Mouse (Mus musculus) frontal cortex, adult (tissue): ENCODE results near the gene Tgif1.
A peak's percentile ranks its signal among the peaks of the same experiment; 100 is the strongest.

Source experiments
- ATAC-seq: cut with Nextera tagmentation; 2 replicates; pipeline ENCODE4 v1.9.2; 2017; ENCODE audit warnings: mild to moderate bottlenecking, moderate library complexity, mixed read lengths; ENCODE audit not compliant: low TSS enrichment

Tgif1 gene

DNA sequence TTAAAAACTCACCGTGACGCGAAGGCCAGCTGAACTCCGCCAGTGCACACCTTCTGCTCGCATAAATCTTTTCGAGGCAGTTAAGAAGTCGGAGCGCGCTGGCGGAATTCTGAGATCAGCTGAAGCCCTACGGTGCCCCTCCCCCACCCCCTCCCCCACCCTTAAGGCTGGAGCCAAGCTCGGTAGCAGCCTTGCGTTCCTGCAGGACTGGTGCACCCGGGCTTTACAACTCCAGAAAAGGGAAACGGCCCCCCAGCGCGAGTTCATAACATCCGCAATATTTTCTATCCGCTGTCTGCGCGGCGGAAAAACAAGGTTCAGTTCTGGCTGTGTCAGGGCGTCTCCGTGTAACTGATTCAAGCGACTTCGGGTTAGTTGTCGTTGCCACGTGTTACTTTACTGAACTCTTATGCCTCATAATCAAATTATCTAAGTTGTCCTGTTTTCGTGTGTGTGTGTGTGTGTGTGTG lies at the start of gene Tgif1:
TSS of gene Tgif1 (minus strand) at position 111 of the 470 bp plus-strand sequence.
- no peak for ATAC-seq

DNA sequence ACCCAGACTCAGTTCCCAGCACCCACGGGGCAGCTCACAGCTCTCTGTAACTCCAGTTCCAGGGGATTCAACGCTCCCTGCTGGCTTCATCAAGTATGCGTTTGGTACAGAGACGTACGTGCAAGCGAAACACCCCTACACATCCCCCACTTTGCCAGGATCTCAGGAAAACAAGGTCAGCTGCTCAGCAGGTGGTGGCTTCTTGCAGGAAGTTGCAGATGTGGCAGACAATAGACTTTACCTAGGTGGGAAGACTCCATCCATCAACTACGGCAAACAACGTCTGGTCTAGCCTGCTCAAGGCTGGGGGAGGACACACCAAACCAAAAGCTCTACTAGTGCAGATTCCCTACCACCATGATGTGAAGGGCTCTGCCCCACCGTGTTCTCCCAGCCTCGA lies 47.3 kb upstream of the Tgif1 start:
- ATAC-seq = no peak

DNA sequence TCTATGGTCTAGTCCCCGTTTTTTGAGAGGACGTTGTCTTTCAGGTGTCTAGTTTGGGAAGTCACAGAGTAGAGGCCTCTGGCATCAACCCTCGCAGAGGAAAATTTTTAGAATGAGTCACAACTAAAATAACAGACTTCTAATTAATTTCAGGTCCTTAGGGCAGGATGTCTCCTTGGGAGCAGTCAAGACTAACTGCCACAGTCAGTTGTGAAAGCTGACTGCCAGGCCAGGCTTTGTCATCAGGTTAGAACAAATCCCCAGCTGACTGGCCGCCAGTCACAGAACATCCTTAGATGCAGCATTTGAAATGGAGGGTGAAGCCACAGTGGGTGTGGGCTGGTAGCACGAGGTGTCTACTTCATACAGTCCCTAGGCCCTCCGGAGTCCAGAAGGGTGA lies 46.3 kb upstream of the Tgif1 start:
- ATAC-seq = no peak

DNA sequence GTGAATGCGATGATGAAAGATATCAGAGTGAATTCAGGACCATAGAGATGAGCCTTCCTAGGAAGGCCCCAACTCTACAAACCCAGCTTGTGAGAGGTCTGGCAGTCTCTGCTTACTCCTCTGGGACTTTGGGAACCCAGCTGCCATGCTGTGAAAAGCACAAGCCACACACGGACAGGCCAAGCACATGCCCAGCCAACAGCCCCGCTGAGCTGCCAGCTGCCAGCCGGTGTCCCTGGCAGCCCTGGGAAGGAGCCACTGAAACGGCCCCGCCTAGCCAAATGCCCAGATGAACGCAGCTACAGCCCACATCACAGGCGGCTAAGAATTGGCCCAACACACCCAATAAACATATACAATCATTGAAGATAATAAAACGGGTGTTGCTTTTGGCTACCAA lies 41.5 kb upstream of the Tgif1 start:
- ATAC-seq = no peak

DNA sequence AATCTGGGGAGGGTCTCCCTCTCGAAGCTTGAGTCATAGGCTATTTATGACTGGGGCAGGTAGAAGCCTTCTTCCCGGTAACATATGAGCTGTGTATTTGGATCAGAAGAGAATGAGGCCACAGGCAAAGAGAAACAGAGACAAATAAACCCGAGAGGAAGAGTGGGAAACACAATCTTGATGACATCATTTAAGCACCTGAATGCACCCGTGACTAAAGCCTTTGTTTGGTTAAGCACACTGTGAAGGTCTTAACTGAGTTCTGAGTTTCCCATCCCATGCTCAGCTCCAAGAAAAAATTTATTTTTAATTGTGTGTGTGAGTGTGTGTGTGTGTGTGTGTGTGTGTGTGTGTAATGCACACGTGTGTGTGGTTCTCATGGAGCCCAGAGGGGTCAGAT lies 39.8 kb upstream of the Tgif1 start:
- no peak for ATAC-seq

DNA sequence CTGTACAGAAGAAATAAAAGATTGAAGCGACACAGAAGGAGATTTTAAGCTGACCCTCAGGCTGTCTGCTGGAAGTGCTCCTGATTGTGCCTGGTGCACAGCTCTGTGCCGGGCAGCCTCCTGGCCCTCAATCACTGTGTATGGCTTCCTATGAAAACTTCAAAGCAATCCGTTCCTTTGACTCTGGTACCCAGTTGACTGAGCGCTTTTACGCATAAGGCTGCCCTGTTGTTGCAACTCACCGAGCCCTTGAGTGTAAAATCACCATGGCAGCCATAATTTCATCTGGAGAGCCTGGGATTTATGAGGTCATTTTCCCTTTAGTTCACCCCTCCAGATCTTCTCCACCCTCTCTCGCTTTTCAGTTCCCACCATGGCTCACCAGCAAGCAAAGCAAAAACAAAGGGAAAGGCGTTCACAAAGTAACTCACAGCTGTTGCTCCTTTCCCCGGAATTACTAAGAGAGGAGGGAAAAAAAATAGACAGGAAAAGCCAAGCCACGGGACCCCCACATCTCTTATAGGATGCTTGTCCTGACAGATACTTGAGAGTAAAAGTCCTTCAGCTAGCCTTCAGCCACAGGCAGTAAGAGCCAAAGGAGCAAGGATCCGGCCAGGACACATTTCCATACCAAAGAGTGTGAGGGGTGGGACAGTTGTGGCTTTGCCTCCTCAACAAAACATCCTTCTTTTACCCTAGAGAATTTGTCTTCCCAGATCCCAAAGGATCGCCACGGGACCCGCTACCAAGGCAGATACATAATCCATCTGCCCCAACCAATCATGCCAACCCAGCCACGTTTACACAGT lies 39.1 kb upstream of the Tgif1 start:
- ATAC-seq = no peak

DNA sequence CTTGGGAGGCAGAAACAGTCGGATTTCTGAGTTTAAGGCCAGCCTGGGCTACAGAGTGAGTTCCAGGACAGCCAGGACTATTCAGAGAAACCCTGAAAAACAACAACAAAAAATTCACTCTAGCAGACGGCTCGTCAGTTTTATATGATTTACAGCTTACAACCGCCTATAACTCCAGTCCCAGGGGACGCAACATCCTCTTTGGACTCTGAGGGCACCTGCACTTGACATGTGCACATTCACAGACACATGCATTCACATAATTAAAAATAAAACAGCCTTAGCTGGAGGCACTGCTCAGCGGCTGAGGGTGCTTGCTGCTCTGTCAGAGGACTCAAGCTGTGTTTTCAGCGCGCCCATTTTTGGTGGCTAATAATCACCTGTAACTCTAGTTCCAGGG lies 37.2 kb upstream of the Tgif1 start:
- ATAC-seq = no peak

DNA sequence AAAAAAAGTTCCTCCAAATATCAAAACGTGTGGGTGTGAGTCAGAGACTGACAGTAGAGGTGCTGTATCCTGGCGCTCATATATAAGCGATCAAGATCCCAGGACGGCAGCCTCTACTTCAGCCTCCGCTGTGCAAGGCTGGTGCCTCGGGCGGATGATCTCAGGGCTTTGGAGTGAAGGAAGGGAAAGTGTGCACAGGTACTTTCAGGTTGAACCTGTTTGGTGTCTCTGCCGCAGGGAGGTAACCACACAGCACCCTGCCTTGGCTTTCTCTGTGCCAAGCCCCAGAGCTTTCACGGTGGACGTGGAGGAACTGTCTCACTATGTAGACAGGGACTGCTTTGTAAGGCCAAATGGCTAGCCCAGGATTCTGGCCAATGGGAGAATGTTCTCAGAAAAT lies 35.3 kb upstream of the Tgif1 start:
- no peak for ATAC-seq

DNA sequence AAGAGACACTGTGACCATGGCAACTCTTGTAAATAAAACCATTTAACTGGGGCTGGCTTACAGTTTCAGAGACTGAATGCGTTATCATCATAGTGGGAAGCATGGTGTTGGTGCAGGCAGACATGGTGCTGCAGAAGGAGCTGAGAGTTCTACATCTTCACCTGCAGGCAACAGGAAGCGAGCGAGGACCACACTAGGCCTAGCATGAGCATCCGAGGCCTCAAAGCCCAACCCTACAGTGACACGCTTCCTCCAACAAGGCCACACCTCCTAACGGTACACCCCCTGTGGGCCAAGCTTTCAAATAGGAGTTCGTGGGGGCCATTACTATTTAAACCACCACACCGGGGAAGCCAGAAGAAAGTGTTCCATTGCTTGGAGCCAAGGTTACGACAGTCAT lies 34.5 kb upstream of the Tgif1 start:
- no peak for ATAC-seq

DNA sequence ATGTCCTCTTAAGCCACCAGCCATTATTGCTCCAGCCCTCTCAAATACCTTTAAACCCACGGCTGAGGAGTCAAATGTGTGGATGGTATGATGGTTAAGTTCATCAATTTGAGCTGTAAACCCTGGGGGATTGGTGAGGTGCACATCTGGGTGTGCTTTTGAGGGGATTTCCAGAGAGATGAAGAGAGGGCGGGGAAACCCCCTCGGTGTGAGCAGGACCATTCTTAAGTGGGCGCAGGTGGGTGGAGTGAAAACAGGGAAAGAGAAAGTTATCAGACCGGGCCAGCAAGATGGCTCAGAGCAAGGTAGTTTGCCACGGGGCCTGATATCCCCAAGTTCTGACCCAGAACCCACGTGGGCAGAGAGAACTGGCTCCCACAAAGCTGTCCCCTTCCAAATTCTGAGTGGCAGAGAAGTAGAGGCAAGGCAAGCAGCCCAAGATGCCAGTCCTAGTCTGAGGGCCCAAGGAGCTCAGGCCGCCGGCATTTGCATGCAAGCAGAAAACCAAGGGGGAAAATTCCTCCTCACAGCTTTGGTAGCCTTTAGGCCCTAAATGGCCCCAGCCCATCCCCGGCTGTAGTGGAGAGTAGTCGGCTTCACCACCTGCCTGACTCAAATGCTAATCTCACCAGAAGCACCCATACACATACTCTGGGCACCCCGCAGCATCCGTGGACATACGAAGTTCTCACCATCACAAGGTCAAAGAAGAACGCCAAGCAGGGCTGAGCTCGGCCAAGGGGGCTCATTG lies 33.5 kb upstream of the Tgif1 start:
- ATAC-seq = no peak

DNA sequence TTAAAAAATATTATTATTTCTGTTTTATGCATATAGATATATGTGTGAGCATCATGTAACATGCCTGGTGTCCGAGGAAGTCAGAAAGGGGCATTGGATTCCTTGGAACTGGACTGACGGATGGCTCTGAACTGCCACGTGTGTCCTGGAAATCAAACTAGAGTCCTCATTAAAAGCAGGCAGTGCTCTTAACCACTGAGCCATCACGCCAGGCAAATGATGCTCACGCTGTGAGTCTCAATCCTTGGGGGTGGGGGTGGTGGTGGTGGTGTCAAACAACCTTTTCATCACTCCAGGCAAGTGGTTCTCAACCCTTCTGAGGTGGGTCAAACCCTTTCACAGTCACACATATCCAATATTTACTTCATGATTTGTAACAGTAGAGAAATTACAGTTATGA lies 32.5 kb upstream of the Tgif1 start:
- ATAC-seq = no peak

DNA sequence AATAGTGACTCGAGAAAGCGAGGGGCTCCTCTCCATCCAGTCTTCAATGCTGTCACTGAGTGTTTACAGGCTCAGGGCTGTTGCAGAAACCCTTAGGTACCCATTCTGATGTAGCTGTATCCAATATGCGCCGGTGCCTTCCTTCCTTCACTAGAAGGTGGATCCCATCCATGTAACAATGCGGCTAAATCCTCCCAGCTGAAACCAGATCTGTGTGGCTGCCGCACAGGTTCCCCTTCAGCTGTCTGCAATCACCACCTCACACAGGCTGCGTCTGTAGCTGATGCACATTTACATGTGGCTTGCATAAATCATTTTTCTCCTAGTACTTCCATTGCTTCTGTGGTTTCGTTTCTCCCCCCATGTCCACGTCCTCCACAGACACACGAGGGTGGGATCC lies 28.6 kb upstream of the Tgif1 start:
- no peak for ATAC-seq

DNA sequence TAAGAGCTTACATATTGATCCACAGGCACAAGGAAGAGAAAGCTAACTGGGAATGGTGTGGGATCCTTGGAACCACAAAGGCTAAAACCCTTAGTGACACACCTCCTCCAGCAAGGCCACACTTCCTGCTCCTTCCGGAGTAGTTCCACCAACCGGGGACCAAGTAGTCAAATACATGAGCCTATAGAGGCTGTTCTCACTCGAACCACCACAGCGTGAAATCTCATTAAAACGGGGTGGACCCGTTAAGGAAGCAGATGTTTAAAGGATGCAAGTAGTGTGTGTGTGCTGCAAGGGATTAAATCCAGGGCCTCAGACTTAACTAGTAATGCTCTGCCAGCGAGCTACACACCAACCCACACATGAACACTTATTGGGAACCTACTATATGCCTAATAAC lies 27.8 kb upstream of the Tgif1 start:
- no peak for ATAC-seq

DNA sequence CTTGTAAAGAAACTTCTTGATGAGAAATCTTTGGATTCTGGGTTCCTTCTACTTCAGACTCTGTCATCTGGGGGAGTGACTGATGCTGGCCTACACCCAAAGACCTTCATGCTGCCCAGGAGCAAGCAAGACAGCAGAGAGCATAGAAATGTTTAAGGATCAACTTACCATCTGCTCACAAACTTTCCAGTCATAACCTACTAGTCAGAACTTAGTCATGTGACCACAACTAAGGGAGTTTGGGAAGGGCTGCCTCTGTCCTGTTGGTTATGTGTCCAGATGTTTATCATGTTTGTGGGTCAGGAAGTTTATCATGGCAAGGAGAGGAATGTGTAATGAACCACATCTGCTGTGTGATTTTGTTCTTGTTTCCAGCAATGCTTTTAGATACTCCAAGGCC lies 24.9 kb upstream of the Tgif1 start:
- no peak for ATAC-seq

DNA sequence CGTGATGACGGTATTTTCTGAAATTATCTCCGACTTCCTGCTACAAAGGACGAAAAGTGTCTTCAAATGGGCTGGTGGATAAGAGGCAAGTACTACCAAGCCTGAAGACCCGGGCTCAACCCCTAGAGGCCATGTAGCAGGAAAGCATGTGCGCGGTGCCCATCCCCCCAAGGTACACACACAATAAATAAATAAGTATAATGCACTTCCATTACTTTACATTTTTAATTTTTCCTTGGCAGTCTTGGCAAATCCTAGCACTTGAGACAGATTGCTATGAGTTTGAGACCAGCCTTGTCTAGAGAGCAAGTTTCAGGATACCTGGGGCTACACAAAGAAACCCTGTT lies 20.4 kb upstream of the Tgif1 start:
- no peak for ATAC-seq

DNA sequence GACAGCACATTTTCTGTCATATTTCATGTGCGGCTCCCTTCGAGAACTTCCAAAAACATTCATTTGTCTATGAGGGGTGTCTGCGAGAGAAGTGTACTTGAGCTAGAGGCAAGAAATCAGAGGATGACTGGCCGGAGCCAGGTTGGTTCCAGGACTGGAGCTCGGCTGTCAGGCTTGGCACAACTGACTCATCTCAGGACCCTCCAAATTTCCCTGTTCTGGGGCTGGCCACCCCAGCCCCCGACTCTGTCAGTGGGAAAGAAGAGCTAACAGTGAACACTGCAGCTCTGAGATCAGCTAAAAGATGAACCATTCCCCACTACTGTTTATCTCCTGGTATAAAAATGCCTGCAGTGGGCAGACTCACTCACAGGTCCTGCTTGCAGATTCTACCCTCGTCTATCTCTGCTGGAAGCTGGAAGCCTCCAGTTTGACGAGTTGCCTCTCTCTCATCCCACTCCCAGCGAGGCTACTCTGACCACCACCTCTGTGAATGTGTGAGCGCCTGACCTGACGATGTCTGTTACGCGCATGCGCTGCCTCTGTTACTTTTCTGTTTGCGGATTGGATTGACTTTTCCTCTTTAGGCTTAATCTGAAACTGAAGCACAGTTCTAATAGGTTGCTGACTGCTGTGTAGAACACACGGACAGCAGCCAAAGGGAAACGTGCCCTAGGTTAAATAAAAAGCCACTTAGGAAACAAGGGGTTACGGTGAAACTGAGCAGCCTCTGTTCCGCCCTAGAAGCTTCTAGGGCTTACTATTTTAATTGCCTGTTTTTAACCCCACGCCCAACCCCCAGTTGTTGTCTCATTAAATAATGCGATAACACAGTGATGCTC lies 19.8 kb upstream of the Tgif1 start:
- ATAC-seq = peak; percentile 89

DNA sequence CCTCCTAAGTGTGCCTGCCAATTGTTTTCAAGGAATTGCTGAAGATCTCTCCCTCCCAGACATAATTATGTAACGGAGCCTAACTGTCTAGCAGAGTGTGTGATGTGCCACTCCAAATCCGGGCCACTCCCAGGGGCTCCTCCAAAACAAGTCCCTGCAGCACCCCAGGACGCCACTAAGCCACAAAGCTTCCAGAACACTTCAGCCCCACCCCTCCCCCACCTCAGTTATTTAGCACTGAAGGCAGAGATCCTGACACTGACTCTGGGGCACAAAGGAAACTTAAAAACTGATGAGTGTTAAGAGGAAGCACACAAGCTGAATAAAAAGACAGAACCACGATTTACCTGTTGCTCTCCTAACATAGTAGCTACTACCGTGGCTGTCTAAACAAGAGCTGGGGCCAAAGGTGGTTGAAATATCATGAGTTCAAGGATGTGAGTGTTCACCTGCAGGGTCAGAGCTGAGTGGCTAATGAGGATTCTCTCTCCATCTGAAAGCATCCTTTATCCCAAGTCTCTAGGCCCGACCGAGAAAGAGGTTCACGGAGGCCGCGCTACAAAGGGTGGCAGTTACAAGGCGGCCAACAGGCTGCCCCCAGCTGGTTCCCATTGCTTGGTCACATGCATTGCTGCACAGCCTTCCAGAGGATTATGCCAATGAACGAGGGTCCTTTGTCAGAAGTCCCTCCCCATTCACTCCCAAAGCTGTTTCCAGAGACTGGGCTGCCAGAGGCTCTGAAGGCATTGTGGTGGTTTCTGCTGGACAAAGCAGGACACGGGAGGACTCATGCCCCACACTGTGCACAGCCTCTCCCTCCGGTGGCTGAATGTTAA lies 19.0 kb upstream of the Tgif1 start:
- ATAC-seq = peak; percentile 44; the same call in 1 of the 2 replicates

DNA sequence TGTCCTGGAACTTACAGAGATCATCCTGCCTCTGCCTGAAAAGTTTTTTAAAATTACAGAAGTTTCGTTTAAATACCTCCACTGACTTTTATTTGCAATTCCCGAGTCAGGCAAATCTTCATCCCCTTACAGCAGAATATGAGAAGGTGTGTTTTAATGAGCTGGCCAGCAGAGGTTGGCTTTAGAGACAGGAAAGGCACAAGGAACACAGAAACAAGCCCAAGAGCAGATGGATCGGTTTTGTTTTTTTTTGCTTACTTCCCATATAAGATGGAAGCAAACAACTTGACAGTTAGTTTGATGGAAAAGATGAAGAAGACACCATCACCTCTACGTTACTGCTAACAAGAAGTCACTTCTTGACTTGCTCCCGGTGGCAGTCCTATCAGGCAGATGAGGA lies 18.3 kb upstream of the Tgif1 start:
- no peak for ATAC-seq

DNA sequence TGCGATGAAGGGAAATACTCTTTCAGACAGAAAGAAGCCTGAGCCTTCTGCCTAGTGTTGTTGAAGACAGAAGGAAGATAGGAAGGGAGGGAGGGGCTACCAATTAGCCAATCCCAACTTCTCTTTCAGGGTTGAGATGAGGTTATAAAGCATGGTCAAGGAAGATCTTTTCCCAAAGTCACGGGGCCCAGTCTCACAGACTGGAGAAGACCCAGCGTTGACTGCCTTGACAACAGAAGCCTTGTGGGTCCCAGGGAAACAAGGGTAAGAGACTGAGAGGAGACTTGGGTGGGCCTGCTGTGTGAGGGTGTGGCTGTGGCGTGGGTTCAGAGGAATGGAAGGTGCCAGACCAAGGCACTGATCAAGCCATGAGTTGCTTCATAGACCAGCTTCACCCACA lies 17.2 kb upstream of the Tgif1 start:
- ATAC-seq = no peak

DNA sequence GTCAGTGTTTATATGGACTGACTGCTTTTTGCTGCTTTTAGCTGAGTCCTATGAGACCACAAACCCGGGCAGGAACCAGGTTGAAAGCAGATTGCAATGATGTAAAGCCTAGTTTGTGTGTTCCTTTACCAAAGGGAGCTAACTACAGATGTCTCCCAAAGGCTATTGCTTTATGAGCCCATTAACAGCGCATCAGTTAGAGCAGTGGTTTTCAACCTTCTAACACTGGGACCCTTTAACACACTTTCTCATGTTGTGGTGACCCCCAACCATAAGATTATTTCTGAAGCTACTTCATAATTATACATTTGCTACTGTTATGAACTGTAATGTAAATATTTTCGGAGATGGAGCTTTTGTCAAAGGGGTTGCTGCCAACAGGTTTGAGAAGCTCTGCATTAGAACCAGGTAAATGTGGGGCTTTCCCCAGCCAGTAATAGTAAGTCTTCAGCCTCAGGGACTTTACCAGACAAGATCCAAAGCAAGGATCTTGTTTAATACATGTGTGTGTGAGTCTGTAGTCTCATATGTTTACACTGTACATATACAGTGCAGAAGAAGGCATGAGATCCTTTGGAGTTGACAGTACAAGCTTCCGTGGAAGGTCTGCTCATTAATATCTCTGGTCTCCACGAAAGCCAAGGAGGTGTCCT lies 15.4 kb upstream of the Tgif1 start:
- ATAC-seq = no peak

DNA sequence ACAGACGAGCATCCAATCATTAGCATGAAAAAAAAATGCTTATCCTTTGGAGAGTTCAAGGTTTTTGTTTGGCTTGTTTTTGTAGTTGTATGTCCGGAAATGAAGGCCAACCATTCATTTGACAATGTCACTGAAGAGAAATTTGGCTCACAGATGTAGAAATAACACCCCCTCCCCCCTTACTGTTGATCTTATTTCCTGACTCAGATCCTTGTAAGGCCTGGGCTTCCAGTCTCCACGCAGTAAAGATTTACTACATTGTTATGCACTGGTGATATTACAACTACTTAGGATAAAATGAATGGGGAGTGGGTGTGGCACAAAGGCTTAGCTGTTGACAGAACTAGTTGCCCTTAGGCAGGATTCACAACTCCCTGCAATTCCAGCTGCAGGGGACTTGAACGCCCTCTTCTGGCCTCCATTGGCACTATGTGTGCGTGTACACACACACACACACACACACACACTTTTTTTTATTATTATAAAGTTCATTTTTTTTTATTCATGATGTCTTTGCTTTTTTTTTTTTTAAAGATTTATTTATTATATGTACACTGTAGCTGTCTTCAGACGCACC lies 13.3 kb upstream of the Tgif1 start:
- ATAC-seq = no peak
